Comparison of ENCODE assay signal across 8 mouse cellular contexts in genomic region chr8:126538136-126538535, GRCm38 (mm10). TPM values are rescaled to one million over a fixed set of nuclear protein-coding genes. Genes with fewer than 3 reads are reported as not detected.
DNase-seq lines count a peak whose midpoint lies in the region; ATAC-seq lines count a peak whose summit lies in the region.

No protein-coding gene starts in this region.

- no peak overlapping the region for H3K4me3 ChIP-seq in heart, embryonic 14.5 days (ENCODE audit: control insufficient read depth in 1 of 2, insufficient read depth in 1 of 2, low read depth in 1 of 2, low read length in 2 of 2)
- no peak overlapping the region for H3K4me3 ChIP-seq in embryonic facial prominence, embryonic 14.5 days (ENCODE audit: low read depth, low read length)
- no peak overlapping the region for H3K4me3 ChIP-seq in hindbrain, embryonic 14.5 days (replicated peaks; ENCODE audit: low read length)
- no peak overlapping the region for H3K4me3 ChIP-seq in neural tube, embryonic 12.5 days

- intact Hi-C loops in heart, postnatal 10 days (cut with DNase I) = no loop called here

- no peak overlapping the region for H3K9ac ChIP-seq in heart, embryonic 14.5 days (ENCODE audit: low read length)
- no peak overlapping the region for H3K9ac ChIP-seq in embryonic facial prominence, embryonic 14.5 days (ENCODE audit: low read depth, low read length)
- H3K9ac ChIP-seq in hindbrain, embryonic 14.5 days = peak overlapping the region; percentile 53
- peak overlapping the region; percentile 41; the same call in 1 of the 2 replicates for H3K9ac ChIP-seq in neural tube, embryonic 12.5 days

- WGBS in heart, embryonic 14.5 days = 53% methylated on average over 3 of the region's 3 CpGs
- 31% methylated on average over 3 of the region's 3 CpGs for WGBS in embryonic facial prominence, embryonic 14.5 days
- WGBS in hindbrain, embryonic 14.5 days = 18% methylated on average over 3 of the region's 3 CpGs
- 23% methylated on average over 3 of the region's 3 CpGs for WGBS in neural tube, embryonic 12.5 days

- no peak for ATAC-seq in heart, embryonic 14.5 days (ENCODE audit: insufficient number of reproducible peaks, insufficient read depth, low FRiP score, low read depth)
- ATAC-seq in embryonic facial prominence, embryonic 14.5 days (ENCODE audit: low read depth) = no peak
- no peak for ATAC-seq in hindbrain, embryonic 14.5 days (ENCODE audit: low FRiP score)
- ATAC-seq in neural tube, embryonic 12.5 days (ENCODE audit: low FRiP score, low read depth) = peak; percentile 7; the same call in 1 of the 2 replicates
- no peak for ATAC-seq in CD4-positive, CD25-positive, alpha-beta regulatory T cell, adult 4 months

- no peaks in the 10 kb centered on the region for H3K9me3 ChIP-seq in heart, embryonic 14.5 days (ENCODE audit: control insufficient read depth, low read length)
- H3K9me3 ChIP-seq in embryonic facial prominence, embryonic 14.5 days (ENCODE audit: control insufficient read depth, low read length) = no peaks in the 10 kb centered on the region
- no peaks in the 10 kb centered on the region for H3K9me3 ChIP-seq in hindbrain, embryonic 14.5 days (ENCODE audit: control insufficient read depth, low read length)
- no peaks in the 10 kb centered on the region for H3K9me3 ChIP-seq in neural tube, embryonic 12.5 days

- H3K4me1 ChIP-seq in heart, embryonic 14.5 days (ENCODE audit: control insufficient read depth in 2 of 2, insufficient read depth in 2 of 2, low read length in 2 of 2) = peaks cover 47 to 59% of the 10 kb centered on the region in 2 experiments
- peaks cover 40% of the 10 kb centered on the region for H3K4me1 ChIP-seq in embryonic facial prominence, embryonic 14.5 days (ENCODE audit: control insufficient read depth, insufficient read depth, low read length)
- peaks cover 44% of the 10 kb centered on the region for H3K4me1 ChIP-seq in hindbrain, embryonic 14.5 days (replicated peaks; ENCODE audit: control insufficient read depth, insufficient read depth, low read length)
- H3K4me1 ChIP-seq in neural tube, embryonic 12.5 days = peaks cover 45% of the 10 kb centered on the region

- H3K27me3 ChIP-seq in heart, embryonic 14.5 days (ENCODE audit: control insufficient read depth, insufficient read depth, low read length) = no peaks in the 10 kb centered on the region
- H3K27me3 ChIP-seq in embryonic facial prominence, embryonic 14.5 days (replicated peaks; ENCODE audit: control insufficient read depth, insufficient read depth, low read length) = no peaks in the 10 kb centered on the region
- no peaks in the 10 kb centered on the region for H3K27me3 ChIP-seq in hindbrain, embryonic 14.5 days (ENCODE audit: control insufficient read depth, insufficient read depth, low read length)
- no peaks in the 10 kb centered on the region for H3K27me3 ChIP-seq in neural tube, embryonic 12.5 days (replicated peaks)

- H3K27ac ChIP-seq in heart, embryonic 14.5 days (replicated peaks in 1 of 2; ENCODE audit: control insufficient read depth in 1 of 2, insufficient read depth in 1 of 2, low read depth in 2 of 2, low read length in 2 of 2) = peak overlapping the region; percentile 34 to 99
- H3K27ac ChIP-seq in embryonic facial prominence, embryonic 14.5 days (replicated peaks; ENCODE audit: low read depth, low read length) = peak overlapping the region; percentile 86; the same call in 1 of the 2 replicates
- H3K27ac ChIP-seq in hindbrain, embryonic 14.5 days = peak overlapping the region; percentile 98
- H3K27ac ChIP-seq in neural tube, embryonic 12.5 days = peak overlapping the region; percentile 72; the same call in 1 of the 2 replicates

- H3K36me3 ChIP-seq in heart, embryonic 14.5 days (ENCODE audit: control insufficient read depth, insufficient read depth, low read length) = no peaks in the 10 kb centered on the region
- no peaks in the 10 kb centered on the region for H3K36me3 ChIP-seq in embryonic facial prominence, embryonic 14.5 days (ENCODE audit: control insufficient read depth, insufficient read depth, low read length)
- H3K36me3 ChIP-seq in hindbrain, embryonic 14.5 days (replicated peaks; ENCODE audit: control insufficient read depth, insufficient read depth) = no peaks in the 10 kb centered on the region
- no peaks in the 10 kb centered on the region for H3K36me3 ChIP-seq in neural tube, embryonic 12.5 days

- no peak for DNase-seq in heart, postnatal 10 days
- no peak for DNase-seq in embryonic facial prominence, embryonic 14.5 days (ENCODE audit: low spot score)
- no peak for DNase-seq in hindbrain, embryonic 14.5 days (ENCODE audit: low spot score)
- no peak for DNase-seq in layer of hippocampus, adult 9-11 months
- no peak for DNase-seq in right cerebral cortex, postnatal 4 days

- no peak overlapping the region; the same call in 1 of the 2 replicates for H3K4me2 ChIP-seq in heart, embryonic 14.5 days (ENCODE audit: low read length)
- no peak overlapping the region for H3K4me2 ChIP-seq in embryonic facial prominence, embryonic 14.5 days (ENCODE audit: low read depth, low read length)
- H3K4me2 ChIP-seq in hindbrain, embryonic 14.5 days (replicated peaks) = peak overlapping the region; percentile 31
- H3K4me2 ChIP-seq in neural tube, embryonic 12.5 days (replicated peaks) = peak overlapping the region; percentile 48

RNA-seq across cellular contexts. Expression of gene Irf2bp2, which starts 55.6 kb away (rescaled TPM):
- 8.1 and 9.1 TPM in 2 replicates for polyA plus RNA-seq in heart, embryonic 14.5 days (2014; fragmentation: Nextera tagmentation; extraction: Ambion mirVana)
- total RNA-seq in heart, postnatal 10 days (2021) = 100 to 1,000 TPM; 101 to 154 TPM
- 10.6 and 10.7 TPM in 2 replicates for polyA plus RNA-seq in embryonic facial prominence, embryonic 14.5 days (2014; fragmentation: Nextera tagmentation; extraction: Ambion mirVana)
- polyA plus RNA-seq in hindbrain, embryonic 14.5 days (2014; fragmentation: Nextera tagmentation; extraction: Ambion mirVana) = 7.2 and 7.4 TPM in 2 replicates
- 8.5 and 9.5 TPM in 2 replicates for polyA plus RNA-seq in neural tube, embryonic 12.5 days (2016; fragmentation: Nextera tagmentation; extraction: Ambion mirVana)
- 10 to 100 TPM; 15.5 to 22.4 TPM for polyA plus RNA-seq in CD4-positive, CD25-positive, alpha-beta regulatory T cell, adult 4 months (2017; shearing (Covaris generic))

Comparison
In these comparisons a context has a peak if more than half of its experiments do, and no peak if none do; other contexts are left out.
1. H3K4me2 ChIP-seq: peak in hindbrain, embryonic 14.5 days (single experiment) and neural tube, embryonic 12.5 days (single experiment); none in heart, embryonic 14.5 days (single experiment) and embryonic facial prominence, embryonic 14.5 days (single experiment).
2. H3K9ac ChIP-seq: peak in hindbrain, embryonic 14.5 days (single experiment) and neural tube, embryonic 12.5 days (single experiment); none in heart, embryonic 14.5 days (single experiment) and embryonic facial prominence, embryonic 14.5 days (single experiment).
3. Peak in every context shown above with its lines, with median percentiles within 50 percentile points of each other: H3K27ac ChIP-seq.